Mouse (Mus musculus) inflammation-experienced regulatory T-cells, adult 6 months (primary cell): ENCODE data around the gene Chsy1. TPM values are rescaled to one million over a fixed set of nuclear protein-coding genes. Genes with fewer than 3 reads are reported as not detected.

Experiments
- ATAC-seq: one replicate; pipeline ENCODE4 v1.8.0; 2017
- polyA plus RNA-seq, 3 experiments: library from polyadenylated mRNA; unstranded; fragments of 100-300 nt; shearing (Covaris generic); gene quantifications; one replicate each; pipeline ENCODE4 v1.2.1; 2017

Chsy1 gene
- polyA plus RNA-seq = 10 to 100 TPM in 2 of 3 experiments, 1 to 10 TPM in 1; 8.9 to 54.6 (median 10.3) TPM

DNA sequence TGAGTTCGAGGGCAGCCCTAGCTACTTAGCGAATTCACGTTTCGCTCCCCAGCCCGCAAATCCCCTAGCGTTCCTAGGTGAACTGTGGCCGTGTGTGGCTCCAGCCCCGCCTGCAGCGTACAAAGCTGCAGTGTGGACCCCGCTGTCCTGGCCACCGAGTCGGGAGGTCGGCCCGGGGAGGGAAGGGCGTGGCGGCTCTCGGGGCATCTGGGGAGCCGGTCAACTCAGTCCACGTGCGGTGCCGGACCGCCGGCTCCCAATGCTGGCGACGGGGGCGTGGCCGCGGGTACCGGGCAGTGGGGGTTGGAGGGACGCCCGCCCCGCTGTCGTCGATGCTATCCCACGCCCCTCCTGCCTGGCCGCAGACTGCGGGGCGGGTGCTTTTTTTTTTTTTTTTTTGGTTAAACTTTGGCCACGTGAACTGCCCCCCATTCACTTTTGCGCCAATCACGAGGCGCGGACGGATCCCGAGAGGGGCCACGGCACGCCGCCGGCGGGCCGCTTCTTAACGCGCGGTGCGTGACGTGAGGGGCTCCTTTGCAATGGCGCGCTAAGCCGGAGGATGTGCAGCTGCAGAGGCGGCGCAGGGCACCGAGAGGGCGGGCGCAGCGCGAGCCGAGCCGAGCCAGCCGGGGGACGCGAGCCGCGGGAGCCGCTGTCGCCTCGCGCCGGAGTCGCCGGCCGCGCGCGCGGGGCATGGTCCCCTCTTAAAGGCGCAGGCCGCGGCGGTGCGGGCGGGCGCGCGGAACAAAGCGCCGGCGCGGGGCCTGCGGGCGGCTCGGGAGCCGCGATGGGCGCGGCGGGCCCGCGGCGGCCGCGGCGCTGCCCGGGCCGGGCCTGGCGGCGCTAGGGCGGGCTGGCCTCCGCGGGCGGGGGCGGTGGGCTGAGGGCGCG, at the start of gene Chsy1:
TSS of gene Chsy1 (plus strand) at position 555 of the 894 bp plus-strand sequence.
- peak; percentile 72 for ATAC-seq

DNA sequence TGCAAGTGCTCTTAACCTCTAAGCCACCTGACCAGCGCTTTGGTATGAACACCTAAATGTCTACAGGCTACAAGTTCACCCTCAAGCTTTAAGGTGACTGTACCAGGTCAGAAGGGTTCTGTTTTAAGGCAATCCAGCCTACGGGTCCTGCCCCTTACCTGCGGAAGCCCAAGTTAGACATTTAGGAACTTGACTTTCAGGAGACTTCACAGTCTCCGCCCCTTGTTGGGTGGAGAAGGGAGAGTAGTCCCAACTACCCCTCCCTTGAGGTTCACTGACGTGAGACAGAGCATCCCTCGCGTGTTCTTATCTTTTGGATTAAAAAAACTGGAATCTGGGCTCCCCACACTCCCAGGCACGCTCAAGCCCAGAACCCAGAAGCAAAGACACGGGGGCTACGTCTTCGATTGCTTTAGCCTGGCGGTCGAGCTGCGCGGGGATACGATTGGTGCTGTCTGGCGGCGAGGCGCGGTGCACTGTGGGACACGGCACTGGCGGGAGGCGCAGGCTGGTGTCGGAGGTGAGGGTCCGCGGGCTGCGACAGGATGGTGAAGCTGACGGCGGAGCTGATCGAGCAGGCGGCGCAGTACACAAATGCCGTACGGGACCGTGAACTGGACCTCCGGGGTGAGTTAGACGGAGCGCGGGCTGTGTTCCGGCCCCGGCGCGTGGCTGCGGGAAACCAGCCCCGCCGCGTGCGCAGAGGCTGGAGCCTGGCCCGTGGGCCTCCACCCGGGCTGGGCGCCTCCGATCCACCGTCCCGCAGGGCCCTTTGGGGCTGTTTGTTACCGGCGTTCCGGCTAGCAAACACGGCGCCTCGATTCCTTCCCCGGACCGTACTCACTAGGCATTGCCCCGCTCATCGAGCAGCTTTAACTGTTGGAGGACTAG, 49.0 kb upstream of the Chsy1 start:
- ATAC-seq = peak; percentile 90

DNA sequence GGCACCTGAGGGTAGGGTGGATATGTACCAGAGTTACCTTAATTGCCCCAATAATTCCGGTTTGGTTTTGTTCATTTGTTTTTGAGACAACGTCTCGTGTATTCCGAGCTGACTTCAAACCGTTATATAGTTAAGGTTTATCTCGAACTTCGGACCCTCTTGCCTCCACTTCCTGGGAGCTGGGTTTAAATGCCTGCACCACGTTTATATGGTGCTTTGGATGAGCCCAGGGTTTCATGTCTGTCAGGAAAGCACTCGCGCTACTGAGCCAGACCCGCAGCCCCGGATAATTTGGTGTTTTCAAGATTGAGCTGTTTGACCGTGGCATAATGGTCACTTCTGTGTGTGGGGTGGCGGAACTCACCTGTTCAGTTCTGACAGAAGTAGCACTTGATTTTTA, 48.3 kb upstream of the Chsy1 start:
- ATAC-seq = no peak

- no peak for ATAC-seq
Observed at GRCm38 (mm10) chr7:66076411-66076810, 32.9 kb upstream of the Chsy1 start.

- ATAC-seq = peak; percentile 98
Observed at GRCm38 (mm10) chr7:66079364-66080230, 29.7 kb upstream of the Chsy1 start, which contains the start of gene Selenos. Gene Selenos (plus strand): TSS chr7:66079649.

DNA sequence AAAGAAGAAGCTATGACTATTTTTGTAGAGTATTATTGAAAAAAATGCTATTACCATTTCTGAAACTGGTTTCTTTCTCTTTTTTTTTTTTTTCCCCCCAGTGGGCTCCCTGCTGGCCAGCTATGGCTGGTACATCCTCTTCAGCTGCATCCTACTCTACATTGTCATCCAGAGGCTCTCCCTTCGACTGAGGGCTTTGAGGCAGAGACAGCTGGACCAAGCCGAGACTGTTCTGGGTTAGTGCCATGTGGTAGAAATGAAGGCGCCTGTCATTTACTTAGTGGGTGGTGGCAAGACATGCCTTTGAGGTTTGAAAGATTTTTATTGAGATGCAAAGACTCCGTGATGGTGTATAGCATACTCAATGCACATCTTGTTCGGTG, 29.1 kb upstream of the Chsy1 start:
- ATAC-seq = no peak

DNA sequence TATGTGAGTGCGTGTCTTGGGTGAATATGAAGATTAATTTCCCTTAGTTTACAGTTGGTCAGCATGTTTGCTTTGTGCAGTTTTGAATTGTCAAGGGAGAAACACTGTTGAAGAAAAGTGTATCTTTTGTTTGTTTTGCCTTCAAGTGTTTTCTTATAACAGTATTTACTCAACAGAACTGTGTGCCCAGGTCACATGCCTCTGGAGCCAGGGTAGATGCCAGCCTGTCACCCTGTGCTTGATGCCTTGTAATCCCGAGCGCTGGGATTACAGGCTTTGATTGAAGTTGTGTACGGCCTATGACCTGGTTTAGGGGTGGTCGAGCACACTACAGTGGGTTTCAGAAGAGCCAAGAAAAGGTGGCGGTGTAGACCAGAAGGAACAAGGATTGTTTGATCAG, 25.6 kb upstream of the Chsy1 start:
- no peak for ATAC-seq

DNA sequence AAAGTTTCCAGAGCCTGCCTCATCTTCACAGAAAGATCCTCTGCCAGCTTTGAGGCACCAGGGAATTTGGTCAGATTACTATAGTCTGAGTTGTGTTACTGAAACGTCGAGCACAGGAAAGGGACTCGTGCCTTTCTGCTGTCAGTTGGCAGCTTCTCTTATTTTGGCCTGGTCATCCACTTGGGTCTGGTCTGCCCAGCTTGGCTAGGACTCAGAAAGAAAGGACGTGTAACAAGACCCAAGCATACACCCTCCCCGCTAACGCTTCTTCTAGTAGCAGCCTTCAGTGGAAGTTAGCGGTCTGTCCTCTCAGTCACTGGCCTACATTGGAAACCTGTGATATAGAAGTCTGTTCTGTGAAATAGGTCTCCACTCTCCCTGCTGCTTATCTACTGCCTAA, 24.8 kb upstream of the Chsy1 start:
- ATAC-seq = no peak

- no peak for ATAC-seq
Observed at GRCm38 (mm10) chr7:66087652-66088051, 21.7 kb upstream of the Chsy1 start.

- no peak for ATAC-seq
Observed at GRCm38 (mm10) chr7:66088077-66088476, 21.2 kb upstream of the Chsy1 start.

GRCm38 (mm10) chr7:66090676-66091190, 18.6 kb upstream of the Chsy1 start:
- ATAC-seq = no peak

DNA sequence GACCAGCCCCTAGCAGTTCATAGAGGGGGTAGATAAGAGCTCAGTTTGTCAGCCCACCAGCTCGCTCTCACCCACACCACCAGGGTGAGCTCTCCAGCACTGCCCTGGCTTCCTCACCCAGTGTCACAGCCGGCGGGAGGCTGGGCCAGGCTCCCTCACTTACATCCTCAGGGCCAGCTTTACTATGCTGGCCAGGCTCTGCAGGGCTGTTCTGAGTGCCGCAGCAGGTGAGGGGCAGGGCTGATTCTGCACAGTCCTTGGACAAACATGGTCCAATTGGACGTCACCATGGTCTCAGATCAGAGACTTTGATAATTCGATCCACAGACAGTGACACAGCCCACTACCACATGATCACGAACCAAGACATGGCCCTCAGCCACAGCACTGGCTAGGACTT, 17.8 kb upstream of the Chsy1 start:
- no peak for ATAC-seq

GRCm38 (mm10) chr7:66092656-66093055, 16.7 kb upstream of the Chsy1 start:
- ATAC-seq = no peak

GRCm38 (mm10) chr7:66094141-66094540, 15.2 kb upstream of the Chsy1 start:
- no peak for ATAC-seq

- no peak for ATAC-seq
Observed at GRCm38 (mm10) chr7:66098803-66099202, 10.5 kb upstream of the Chsy1 start.

DNA sequence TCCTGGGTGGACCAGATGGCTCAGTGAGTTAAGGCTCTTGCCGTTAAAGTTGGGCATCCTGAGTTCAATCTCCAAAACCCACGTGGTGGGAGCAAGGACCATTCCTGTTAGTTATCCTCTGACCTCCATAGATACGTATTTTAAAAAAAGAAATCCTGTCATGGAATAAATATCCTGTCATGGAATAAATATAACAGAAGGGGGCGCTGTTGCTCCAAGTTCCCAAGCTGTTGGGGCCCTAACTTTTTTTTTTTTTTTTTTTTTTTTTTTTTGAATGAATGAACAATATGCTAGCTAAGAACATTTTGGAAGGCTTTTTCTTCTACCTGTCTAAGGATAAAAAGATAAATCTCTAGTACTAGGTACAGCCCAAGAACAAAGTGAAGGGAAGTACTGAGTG, 7.4 kb upstream of the Chsy1 start:
- ATAC-seq = peak; percentile 63

DNA sequence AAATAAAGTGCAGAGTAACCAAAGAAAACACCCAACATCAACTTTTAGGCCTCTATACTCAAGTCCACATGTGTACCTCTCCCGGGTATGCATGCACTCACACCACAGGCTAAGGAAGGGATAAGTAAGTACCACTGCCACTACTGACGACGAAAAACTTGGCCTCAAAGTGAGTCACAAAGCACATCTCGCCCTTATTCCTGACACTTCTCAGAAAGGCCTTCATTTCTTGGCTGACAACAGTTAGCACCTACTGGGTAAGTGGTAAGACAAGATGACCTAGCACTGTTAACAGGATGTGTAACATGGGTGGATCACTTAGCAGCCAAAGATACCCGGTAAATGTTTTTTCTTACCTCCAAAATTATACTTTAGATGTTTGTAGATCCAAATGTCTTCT, 4.8 kb upstream of the Chsy1 start:
- no peak for ATAC-seq

GRCm38 (mm10) chr7:66105771-66106170, 3.5 kb upstream of the Chsy1 start:
- ATAC-seq = no peak

DNA sequence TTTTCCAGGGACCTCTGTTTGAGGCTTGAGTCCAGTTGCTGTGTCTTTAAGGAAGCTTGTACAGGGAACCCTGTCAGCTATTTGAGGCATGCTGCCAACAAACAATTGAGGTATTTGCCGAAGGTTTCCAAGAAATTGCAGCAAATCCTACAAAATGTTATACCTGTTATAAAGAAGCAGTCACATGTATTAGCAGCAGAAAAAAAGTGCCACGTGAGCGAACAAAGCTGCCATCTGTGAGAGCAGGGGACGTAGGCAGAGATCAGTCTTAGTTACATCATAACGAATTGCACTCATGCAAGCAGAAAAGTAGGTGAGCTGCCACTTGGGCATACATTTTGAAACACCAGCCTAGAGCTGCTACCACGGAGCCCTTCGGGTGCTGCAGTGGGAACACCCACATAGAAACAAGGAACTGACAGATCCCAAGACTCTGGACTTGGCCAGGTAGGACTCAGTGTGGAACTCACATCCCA, 2.7 kb upstream of the Chsy1 start:
- no peak for ATAC-seq

GRCm38 (mm10) chr7:66107206-66107605, 2.1 kb upstream of the Chsy1 start:
- no peak for ATAC-seq

DNA sequence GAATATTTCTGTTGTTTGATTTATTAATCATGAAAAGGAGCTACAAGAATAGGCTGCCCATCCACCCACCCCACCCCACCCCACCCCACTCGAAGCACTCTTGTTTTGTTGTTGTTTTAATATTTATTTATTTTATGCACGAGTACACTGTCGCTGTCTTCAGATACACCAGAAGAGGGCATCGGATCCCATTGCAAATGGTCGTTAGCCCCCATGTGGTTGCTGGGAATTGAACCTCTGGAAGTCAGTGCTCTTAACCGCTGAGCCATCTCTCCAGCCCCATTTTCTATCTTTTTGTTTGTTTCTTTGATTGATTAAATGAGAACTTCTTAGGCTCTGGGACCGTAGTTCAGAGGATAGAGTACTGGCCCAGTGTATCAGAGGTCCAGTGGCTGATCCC, 1.4 kb upstream of the Chsy1 start:
- no peak for ATAC-seq
